Comparison of ENCODE assay signal across 8 mouse cellular contexts in genomic region chr2:51972641-51973409, GRCm38 (mm10). TPM values are rescaled to one million over a fixed set of nuclear protein-coding genes. Genes with fewer than 3 reads are reported as not detected.
A peak's percentile ranks its signal among the peaks of the same experiment; 100 is the strongest.
DNase-seq lines count a peak whose midpoint lies in the region; ATAC-seq and TF ChIP-seq lines count a peak whose summit lies in the region.

No protein-coding gene starts in this region.

- peak overlapping the region; percentile 74 for H3K4me2 ChIP-seq in intestine, embryonic 16.5 days (ENCODE audit: low read depth, low read length)
- H3K4me2 ChIP-seq in limb, embryonic 12.5 days = peak overlapping the region; percentile 63
- H3K4me2 ChIP-seq in midbrain, embryonic 12.5 days (replicated peaks) = peak overlapping the region; percentile 78

- peak overlapping the region; percentile 85 for H3K27ac ChIP-seq in cortical plate, adult 2 months (ENCODE audit: insufficient read depth, low read length)
- H3K27ac ChIP-seq in intestine, embryonic 16.5 days (ENCODE audit: low read length) = peak overlapping the region; percentile 87
- H3K27ac ChIP-seq in limb, embryonic 12.5 days = peak overlapping the region; percentile 74
- H3K27ac ChIP-seq in midbrain, embryonic 12.5 days (replicated peaks) = no peak overlapping the region

- H3K9ac ChIP-seq in intestine, embryonic 16.5 days (ENCODE audit: low read depth, low read length) = peak overlapping the region; percentile 85
- H3K9ac ChIP-seq in limb, embryonic 12.5 days (replicated peaks) = peak overlapping the region; percentile 73
- peak overlapping the region; percentile 62 for H3K9ac ChIP-seq in midbrain, embryonic 12.5 days (replicated peaks)

- peak; percentile 77 for DNase-seq in 3134 (ENCODE audit: extremely low read depth, insufficient read length, low spot score)
- peak; percentile 68 for DNase-seq in adipocyte (ENCODE audit: low spot score)
- peak; percentile 56 to 63 for DNase-seq in spleen, postnatal 10 days (ENCODE audit: low spot score in 2 of 2)

- no peaks in the 10 kb centered on the region for H3K27me3 ChIP-seq in intestine, embryonic 16.5 days (replicated peaks; ENCODE audit: control insufficient read depth, insufficient read depth, low read length)
- H3K27me3 ChIP-seq in limb, embryonic 12.5 days = no peaks in the 10 kb centered on the region
- H3K27me3 ChIP-seq in midbrain, embryonic 12.5 days = 0 out of 2 replicates have a peak, but pooled peaks cover 3% of the 10 kb centered on the region

- H3K9me3 ChIP-seq in intestine, embryonic 16.5 days (ENCODE audit: control insufficient read depth, low read length) = 0 out of 2 replicates have a peak, but pooled peaks cover 2% of the 10 kb centered on the region
- no peaks in the 10 kb centered on the region for H3K9me3 ChIP-seq in limb, embryonic 12.5 days
- no peaks in the 10 kb centered on the region for H3K9me3 ChIP-seq in midbrain, embryonic 12.5 days

- ATAC-seq in granulocyte monocyte progenitor cell, adult 5-6 weeks (replicated peaks; ENCODE audit: poor library complexity, severe bottlenecking) = peak; percentile 83
- ATAC-seq in intestine, embryonic 16.5 days = peak; percentile 95
- peak; percentile 65; the same call in 1 of the 2 replicates for ATAC-seq in limb, embryonic 12.5 days (ENCODE audit: insufficient number of reproducible peaks, insufficient read depth, low FRiP score, low TSS enrichment, low read depth)
- ATAC-seq in midbrain, embryonic 12.5 days (ENCODE audit: low FRiP score, low read depth) = peak; percentile 79

- H3K4me1 ChIP-seq in cortical plate, adult 2 months (ENCODE audit: control insufficient read depth, insufficient read depth, low read length) = no peaks in the 10 kb centered on the region
- peaks cover 3% of the 10 kb centered on the region; the same call in 1 of the 2 replicates for H3K4me1 ChIP-seq in intestine, embryonic 16.5 days (ENCODE audit: control insufficient read depth, insufficient read depth, low read length)
- no peaks in the 10 kb centered on the region for H3K4me1 ChIP-seq in limb, embryonic 12.5 days (replicated peaks)
- no peaks in the 10 kb centered on the region for H3K4me1 ChIP-seq in midbrain, embryonic 12.5 days

- peak overlapping the region; percentile 83 for H3K4me3 ChIP-seq in cortical plate, adult 2 months (ENCODE audit: insufficient read depth, low read length)
- H3K4me3 ChIP-seq in intestine, embryonic 16.5 days (ENCODE audit: low read length) = peak overlapping the region; percentile 80
- peak overlapping the region; percentile 67 for H3K4me3 ChIP-seq in limb, embryonic 12.5 days (replicated peaks)
- peak overlapping the region; percentile 58 for H3K4me3 ChIP-seq in midbrain, embryonic 12.5 days

- H3K36me3 ChIP-seq in intestine, embryonic 16.5 days (ENCODE audit: control insufficient read depth, insufficient read depth, low read length) = no peaks in the 10 kb centered on the region
- H3K36me3 ChIP-seq in limb, embryonic 12.5 days = no peaks in the 10 kb centered on the region
- no peaks in the 10 kb centered on the region for H3K36me3 ChIP-seq in midbrain, embryonic 12.5 days

- 3% methylated on average over 40 of the region's 40 CpGs for WGBS in intestine, embryonic 16.5 days
- 2% methylated on average over 40 of the region's 40 CpGs for WGBS in limb, embryonic 12.5 days
- 3% methylated on average over 40 of the region's 40 CpGs for WGBS in midbrain, embryonic 12.5 days

- no peak for TF ChIP-seq POLR2A in cortical plate, adult 2 months (IDR thresholded peaks at IDR 0.05; ENCODE audit: extremely low read depth, insufficient read depth, low read length)

- no peak for TF ChIP-seq CTCF in cortical plate, adult 2 months (IDR thresholded peaks at IDR 0.05; ENCODE audit: extremely low read depth, insufficient read depth, low read length)

RNA-seq across cellular contexts. Expression of gene Nmi, which starts 0.5 kb away (rescaled TPM):
- polyA plus RNA-seq in cortical plate, adult 2 months (2012; rRNA removed) = 6.3 and 6.8 TPM in 2 replicates
- 16.8 and 21.7 TPM in 2 replicates for total RNA-seq in granulocyte monocyte progenitor cell, adult 5-6 weeks (2014; fragmentation: Nextera tagmentation)
- total RNA-seq in granulocyte monocyte progenitor cell, adult 5-6 weeks (2017) = 44.8 and 59.3 TPM in 2 replicates
- 18.7 and 21.4 TPM in 2 replicates for polyA plus RNA-seq in intestine, embryonic 16.5 days (2015; fragmentation: Nextera tagmentation; extraction: Ambion mirVana)
- polyA plus RNA-seq in limb, embryonic 12.5 days (2016; fragmentation: Nextera tagmentation; extraction: Ambion mirVana) = 10.8 and 11.7 TPM in 2 replicates
- 5.1 and 6.4 TPM in 2 replicates for polyA plus RNA-seq in midbrain, embryonic 12.5 days (2016; fragmentation: Nextera tagmentation; extraction: Ambion mirVana)

RNA-seq across cellular contexts. Expression of gene Rbm43, which starts 37.9 kb away (rescaled TPM):
- 14.4 and 15.5 TPM in 2 replicates for polyA plus RNA-seq in cortical plate, adult 2 months (2012; rRNA removed)
- total RNA-seq in granulocyte monocyte progenitor cell, adult 5-6 weeks (2014; fragmentation: Nextera tagmentation) = 31.2 and 37.1 TPM in 2 replicates
- total RNA-seq in granulocyte monocyte progenitor cell, adult 5-6 weeks (2017) = 18.0 and 30.1 TPM in 2 replicates
- polyA plus RNA-seq in intestine, embryonic 16.5 days (2015; fragmentation: Nextera tagmentation; extraction: Ambion mirVana) = 8.3 and 9.3 TPM in 2 replicates
- 11.4 and 11.8 TPM in 2 replicates for polyA plus RNA-seq in limb, embryonic 12.5 days (2016; fragmentation: Nextera tagmentation; extraction: Ambion mirVana)
- 5.3 and 6.0 TPM in 2 replicates for polyA plus RNA-seq in midbrain, embryonic 12.5 days (2016; fragmentation: Nextera tagmentation; extraction: Ambion mirVana)
